Mouse (Mus musculus): Measurements from ENCODE around the gene Dlat. TPM values are rescaled to one million over a fixed set of nuclear protein-coding genes. Genes with fewer than 3 reads are reported as not detected.

The Dlat gene
- total and polyA plus RNA-seq, 3 experiments: 45.2 to 67.5 (median 53.4) TPM

DNA sequence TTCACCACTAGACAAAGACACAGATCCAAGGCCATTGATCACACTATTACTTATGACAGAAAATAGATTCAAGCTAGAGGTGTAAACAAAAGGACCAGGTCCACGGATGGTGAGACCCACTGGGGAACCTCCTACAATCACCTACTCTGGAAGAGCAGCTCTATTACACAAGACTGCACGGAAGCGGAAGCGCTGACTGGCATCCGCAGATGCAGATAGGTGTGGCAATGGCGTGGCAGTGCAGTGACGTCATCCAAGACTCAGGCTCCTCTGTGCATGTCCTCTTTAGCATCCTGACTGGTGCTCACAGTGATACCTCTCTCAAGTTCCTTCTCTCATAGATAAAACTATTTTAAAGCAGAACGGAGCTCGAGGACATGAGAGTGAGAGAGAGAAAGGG, 66.6 kb downstream of the Dlat start:
- H3K27ac ChIP-seq (ENCODE audit: insufficient read depth, low read depth): no peak overlapping the region
- DNase-seq (ENCODE audit: extremely low read depth): no peak
- H3K9ac ChIP-seq (ENCODE audit: insufficient read depth, low read depth): no peak overlapping the region
- no peaks in the 10 kb centered on the region for H3K27me3 ChIP-seq (replicated peaks)
- TF ChIP-seq TBP (conservative IDR thresholded peaks at IDR 0.05; ENCODE audit: low read depth, low read length): no peak
- no peak for TF ChIP-seq SIN3A (IDR thresholded peaks at IDR 0.05; ENCODE audit: low read length)
- TF ChIP-seq ZKSCAN1 (IDR thresholded peaks at IDR 0.05; ENCODE audit: borderline replicate concordance, low read depth, low read length): no peak
- TF ChIP-seq MYC (IDR thresholded peaks at IDR 0.05; ENCODE audit: low read depth, low read length): no peak
- no peak for TF ChIP-seq ZNF384 (IDR thresholded peaks at IDR 0.05; ENCODE audit: low read depth, low read length)
- TF ChIP-seq MAFK (IDR thresholded peaks at IDR 0.05; ENCODE audit: insufficient replicate concordance, low read length): no peak
- no peak for TF ChIP-seq CTCF (conservative IDR thresholded peaks at IDR 0.05 in 1 of 2, IDR thresholded peaks at IDR 0.05 in 1 of 2; ENCODE audit: low read depth in 2 of 2, low read length in 2 of 2)
- H3K4me3 ChIP-seq (replicated peaks in 1 of 3; ENCODE audit: low read depth in 2 of 3, low read length in 2 of 3, poor library complexity in 1 of 3): no peak overlapping the region
- dilution Hi-C loops (cut with MboI; ENCODE audit: extremely low pct_ligation_motif_present, extremely low pct_unique_long_range_greater_than_20kb, low sequenced_read_pairs): no loop called here
- H3K36me3 ChIP-seq (replicated peaks in 1 of 2; ENCODE audit: control insufficient read depth in 1 of 2, insufficient read depth in 1 of 2, low read length in 1 of 2): peaks cover 26 to 35% of the 10 kb centered on the region in 2 experiments
- no peaks in the 10 kb centered on the region for H3K79me2 ChIP-seq (replicated peaks; ENCODE audit: control insufficient read depth, extremely low read depth, insufficient read depth, poor library complexity, severe bottlenecking)
- peaks cover 5 to 14% of the 10 kb centered on the region in 2 experiments for H3K4me1 ChIP-seq (ENCODE audit: control insufficient read depth in 1 of 2, insufficient read depth in 2 of 2)
- no peak overlapping the region for H3K4me2 ChIP-seq (ENCODE audit: insufficient read depth, low read depth, poor library complexity, severe bottlenecking)
- no peaks in the 10 kb centered on the region for H3K9me3 ChIP-seq (replicated peaks; ENCODE audit: low read length)
- in situ Hi-C loops (cut with MboI; ENCODE audit: low pct_ligation_motif_present, low pct_unique_long_range_greater_than_20kb, low sequenced_read_pairs): no loop called here

- Histone ChIP-seq H3K9ac (ENCODE audit: insufficient read depth, low read depth) (no peak overlapping the region; the same call in 1 of the 2 replicates), H3K9me3 (replicated peaks; ENCODE audit: low read length) (no peaks in the 10 kb centered on the region), H3K4me3 (replicated peaks in 1 of 3; ENCODE audit: low read depth in 2 of 3, low read length in 2 of 3, poor library complexity in 1 of 3) (peak overlapping the region in 1 of 3 experiments; percentile 21), H3K36me3 (replicated peaks in 1 of 2; ENCODE audit: control insufficient read depth in 1 of 2, insufficient read depth in 1 of 2, low read length in 1 of 2) (peaks cover 10 to 16% of the 10 kb centered on the region in 2 experiments), H3K27ac (ENCODE audit: insufficient read depth, low read depth) (no peak overlapping the region), H3K4me2 (ENCODE audit: insufficient read depth, low read depth, poor library complexity, severe bottlenecking) (peak overlapping the region; percentile 8; the same call in 1 of the 2 replicates), H3K4me1 (ENCODE audit: control insufficient read depth in 1 of 2, insufficient read depth in 2 of 2) (peaks cover 5 to 14% of the 10 kb centered on the region in 2 experiments), H3K79me2 (replicated peaks; ENCODE audit: control insufficient read depth, extremely low read depth, insufficient read depth, poor library complexity, severe bottlenecking) (no peaks in the 10 kb centered on the region), H3K27me3 (replicated peaks) (no peaks in the 10 kb centered on the region)
- peak; percentile 61 for DNase-seq (ENCODE audit: extremely low read depth)
- dilution Hi-C loops (cut with MboI; ENCODE audit: extremely low pct_ligation_motif_present, extremely low pct_unique_long_range_greater_than_20kb, low sequenced_read_pairs) (no loop called here), in situ Hi-C loops (cut with MboI; ENCODE audit: low pct_ligation_motif_present, low pct_unique_long_range_greater_than_20kb, low sequenced_read_pairs) (no loop called here)
- TF ChIP-seq CHD1 (IDR thresholded peaks at IDR 0.05; ENCODE audit: low read depth, low read length) (no peak), BHLHE40 (IDR thresholded peaks at IDR 0.05; ENCODE audit: low read depth, low read length) (peak; percentile 49), JUND (conservative IDR thresholded peaks at IDR 0.05; ENCODE audit: low read depth, low read length) (no peak), POLR2AphosphoS2 (IDR thresholded peaks at IDR 0.05; ENCODE audit: low read depth, low read length) (no peak), USF1 (IDR thresholded peaks at IDR 0.05; ENCODE audit: low read depth, low read length) (no peak), RCOR1 (conservative IDR thresholded peaks at IDR 0.05; ENCODE audit: low read depth, low read length) (no peak), IRF4 (IDR thresholded peaks at IDR 0.05; ENCODE audit: low read depth, low read length) (peak; percentile 48; the same call in 1 of the 2 replicates), ZKSCAN1 (IDR thresholded peaks at IDR 0.05; ENCODE audit: borderline replicate concordance, low read depth, low read length) (no peak), ZC3H11A (IDR thresholded peaks at IDR 0.05; ENCODE audit: low read depth, low read length) (no peak), MYC (IDR thresholded peaks at IDR 0.05; ENCODE audit: low read depth, low read length) (no peak), ZMIZ1 (IDR thresholded peaks at IDR 0.05; ENCODE audit: low read depth, low read length) (no peak), CHD2 (IDR thresholded peaks at IDR 0.05; ENCODE audit: low read length) (no peak), POLR2A (IDR thresholded peaks at IDR 0.05; ENCODE audit: low read depth, low read length) (no peak), E2F4 (IDR thresholded peaks at IDR 0.05; ENCODE audit: insufficient replicate concordance, low read depth, low read length) (no peak), EP300 (IDR thresholded peaks at IDR 0.05; ENCODE audit: low read length) (no peak), CTCF (conservative IDR thresholded peaks at IDR 0.05 in 1 of 2, IDR thresholded peaks at IDR 0.05 in 1 of 2; ENCODE audit: low read depth in 2 of 2, low read length in 2 of 2) (no peak), MEF2A (IDR thresholded peaks at IDR 0.05; ENCODE audit: borderline replicate concordance, low read depth, low read length) (peak; percentile 80; the same call in 1 of the 2 replicates), ZNF384 (IDR thresholded peaks at IDR 0.05; ENCODE audit: low read depth, low read length) (no peak), ETS1 (conservative IDR thresholded peaks at IDR 0.05; ENCODE audit: low read depth, low read length) (peak; percentile 55; the same call in 1 of the 2 replicates), TBP (conservative IDR thresholded peaks at IDR 0.05; ENCODE audit: low read depth, low read length) (no peak), SIN3A (IDR thresholded peaks at IDR 0.05; ENCODE audit: low read length) (no peak), MXI1 (IDR thresholded peaks at IDR 0.05; ENCODE audit: low read depth, low read length) (no peak), NRF1 (IDR thresholded peaks at IDR 0.05; ENCODE audit: low read depth, low read length) (no peak), GABPA (IDR thresholded peaks at IDR 0.05; ENCODE audit: insufficient replicate concordance, low read depth, low read length) (no peak), UBTF (IDR thresholded peaks at IDR 0.05; ENCODE audit: low read depth, low read length) (no peak), TCF12 (IDR thresholded peaks at IDR 0.05; ENCODE audit: low read depth, low read length) (no peak), KAT2A (IDR thresholded peaks at IDR 0.05; ENCODE audit: insufficient replicate concordance, low read length) (no peak), PAX5 (IDR thresholded peaks at IDR 0.05; ENCODE audit: low read length) (no peak), MAFK (IDR thresholded peaks at IDR 0.05; ENCODE audit: insufficient replicate concordance, low read length) (peak; percentile 25; the same call in 1 of the 2 replicates), JUN (IDR thresholded peaks at IDR 0.05; ENCODE audit: insufficient read depth, low read depth, low read length) (no peak)
These were observed 68.6 kb downstream of the Dlat start for GRCm38 (mm10) chr9:50590856-50591518.

Measured in CH12.LX (cell line).